Mouse (Mus musculus) embryonic facial prominence, embryonic 11.5 days (tissue): ENCODE data around the gene Asb17. TPM values are rescaled to one million over a fixed set of nuclear protein-coding genes. Genes with fewer than 3 reads are reported as not detected.
A peak's percentile ranks its signal among the peaks of the same experiment; 100 is the strongest.

Source experiments
- ATAC-seq: fragments of 200-750 bp; cut with Nextera tagmentation; replicated peaks from 2 replicates; pipeline ENCODE4 v1.8.0; 2017; ENCODE audit warnings: low read depth; ENCODE audit not compliant: insufficient number of reproducible peaks, low FRiP score, low TSS enrichment
- DNase-seq: peaks from one replicate; pipeline ENCODE4 v3.0.0-alpha.2; 2015; ENCODE audit warnings: low spot score
- H3K27ac ChIP-seq: fragments of 300-500 bp; sonication (generic); replicated peaks from 2 replicates; pipeline ENCODE4 v1.5.1; 2014; ENCODE audit warnings: mild to moderate bottlenecking, low read depth, low read length, control low read depth
- H3K27me3 ChIP-seq: fragments of 300-500 bp; sonication (generic); 2 replicates; pipeline ENCODE4 v1.6.1; 2014; ENCODE audit warnings: mild to moderate bottlenecking, low read length, moderate library complexity, mixed read lengths; ENCODE audit not compliant: control insufficient read depth, insufficient read depth
- H3K36me3 ChIP-seq: fragments of 300-500 bp; sonication (generic); replicated peaks from 2 replicates; pipeline ENCODE4 v1.6.1; 2014; ENCODE audit warnings: low read depth, mild to moderate bottlenecking, low read length, moderate library complexity, mixed read lengths; ENCODE audit not compliant: control insufficient read depth, insufficient read depth
- H3K4me1 ChIP-seq: fragments of 300-500 bp; sonication (generic); 2 replicates; pipeline ENCODE4 v1.6.1; 2014; ENCODE audit warnings: low read length, mixed read lengths; ENCODE audit not compliant: control insufficient read depth, insufficient read depth
- H3K4me2 ChIP-seq: fragments of 300-500 bp; sonication (generic); 2 replicates; pipeline ENCODE4 v1.6.1; 2014; ENCODE audit warnings: low read depth, mild to moderate bottlenecking, control low read depth, low read length, moderate library complexity
- H3K4me3 ChIP-seq: fragments of 300-500 bp; sonication (generic); 2 replicates; pipeline ENCODE4 v1.5.1; 2014; ENCODE audit warnings: low read depth, low read length, control low read depth
- H3K9ac ChIP-seq: fragments of 300-500 bp; sonication (generic); replicated peaks from 2 replicates; pipeline ENCODE4 v1.6.1; 2014; ENCODE audit warnings: mild to moderate bottlenecking, control low read depth, low read length
- H3K9me3 ChIP-seq: fragments of 300-500 bp; sonication (generic); replicated peaks from 2 replicates; pipeline ENCODE4 v1.6.1; 2016; ENCODE audit warnings: mild to moderate bottlenecking, low read length, inconsistent platforms, mixed read lengths; ENCODE audit not compliant: control insufficient read depth
- WGBS: fragments of 180-500 bp; shearing (Covaris S2); extraction: QIAGEN DNeasy Blood & Tissue Kit; methylation state at CpG from one replicate; pipeline ENCODE4 v1.1.7; 2014; 5-methylcytosine and 5-hydroxymethylcytosine counted together
- polyA plus RNA-seq: library from polyadenylated mRNA; unstranded; fragments of >200 nt; fragmentation: Nextera tagmentation; extraction: Ambion mirVana; gene quantifications from 2 replicates; pipeline ENCODE4 v1.2.1, GENCODE M21; 2014

Asb17 gene
- polyA plus RNA-seq, 1 experiment from 2014 or later: 0.34 TPM

- DNase-seq: no peak
- no peaks in the 10 kb centered on the region for H3K27me3 ChIP-seq
- H3K9ac ChIP-seq: no peak overlapping the region
- no peak overlapping the region for H3K4me2 ChIP-seq
- 64% methylated on average over 3 of the region's 3 CpGs for WGBS
- H3K27ac ChIP-seq: no peak overlapping the region
- ATAC-seq: no peak
- no peaks in the 10 kb centered on the region for H3K9me3 ChIP-seq
- no peaks in the 10 kb centered on the region for H3K4me1 ChIP-seq
- H3K36me3 ChIP-seq: peaks cover 7% of the 10 kb centered on the region
- H3K4me3 ChIP-seq: no peak overlapping the region
These were observed 58.6 kb downstream of the Asb17 start for GRCm38 (mm10) chr3:153902595-153902994.

GRCm38 (mm10) chr3:153904586-153904985 is 60.6 kb downstream of the Asb17 start:
- WGBS: 65% methylated on average over 6 of the region's 6 CpGs

More at GRCm38 (mm10) chr3:153904586-153904985, 60.6 kb downstream of the Asb17 start:
- Histone ChIP-seq H3K4me1 (no peaks in the 10 kb centered on the region), H3K27ac (no peak overlapping the region), H3K4me3 (no peak overlapping the region), H3K9me3 (no peaks in the 10 kb centered on the region), H3K27me3 (no peaks in the 10 kb centered on the region), H3K4me2 (no peak overlapping the region), H3K36me3 (peaks cover 15% of the 10 kb centered on the region), H3K9ac (no peak overlapping the region)
- peak; percentile 53 for DNase-seq
- no peak for ATAC-seq

Other genes starting within 250 kb of the Asb17 start
- 55.0 and 61.9 TPM in 2 replicates for gene St6galnac3, start 119.0 kb upstream of the Asb17 start, polyA plus RNA-seq
- 0.06 TPM in 1 of 2 replicates, not detected in the other for gene Msh4, start 61.9 kb downstream of the Asb17 start, polyA plus RNA-seq
- 44.3 and 48.9 TPM in 2 replicates for gene Rabggtb, start 68.8 kb downstream of the Asb17 start, polyA plus RNA-seq
- 51.1 and 55.3 TPM in 2 replicates for gene Acadm, start 100.4 kb downstream of the Asb17 start, polyA plus RNA-seq
- 1.3 and 2.1 TPM in 2 replicates for gene Slc44a5, start 129.2 kb downstream of the Asb17 start, polyA plus RNA-seq